Mouse (Mus musculus) heart, adult 8-10 months (tissue): ENCODE results near the gene Tmem231. TPM values are rescaled to one million over a fixed set of nuclear protein-coding genes. Genes with fewer than 3 reads are reported as not detected.

Experiments
- DNase-seq: peaks from one replicate; pipeline ENCODE4 v3.0.0; 2022; ENCODE audit warnings: low spot score
- total RNA-seq, 4 experiments: library from RNA; stranded (reverse); gene quantifications; 2 replicates each; pipeline ENCODE4 v1.2.4; 2022

Gene Tmem231
- total RNA-seq, 4 experiments from 2014 or later: 2.1 to 2.7 (median 2.4) TPM

DNA sequence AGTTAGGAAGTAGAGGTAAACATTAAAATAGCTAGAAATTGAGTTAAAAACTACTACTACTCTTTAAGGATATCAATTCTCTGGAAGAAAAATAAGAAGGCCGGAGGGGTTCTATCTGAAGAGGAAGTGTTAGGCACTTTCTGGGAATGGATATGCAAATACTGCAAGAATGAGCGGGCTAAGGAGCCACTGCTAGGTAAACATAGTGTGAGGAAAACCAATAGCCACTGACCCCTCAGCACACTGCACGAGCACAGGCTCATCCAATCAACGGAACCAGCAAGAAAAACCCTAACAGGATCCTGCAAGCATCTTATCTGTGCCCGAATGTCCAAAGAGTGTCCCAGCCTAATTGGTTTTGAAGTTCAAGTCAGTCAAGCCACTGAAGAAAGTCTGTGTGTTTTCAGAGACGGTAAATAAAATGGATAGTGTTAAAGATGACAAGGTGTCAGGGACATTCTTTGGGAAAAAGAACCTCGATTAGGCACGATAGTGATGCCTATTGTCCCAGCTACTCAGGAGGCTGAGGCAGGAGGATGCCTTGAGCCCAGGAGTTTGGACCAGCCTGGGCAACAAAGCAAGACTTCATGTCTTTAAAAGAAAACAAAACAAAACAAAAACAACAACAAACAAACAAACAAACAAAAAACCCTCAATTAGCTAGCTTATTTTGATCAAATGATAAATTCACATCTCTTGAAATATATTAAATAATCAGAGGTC lies 68.4 kb downstream of the Tmem231 start:
- DNase-seq: no peak

- DNase-seq: no peak
Observed at GRCm38 (mm10) chr8:111864648-111865047, 69.0 kb downstream of the Tmem231 start.

GRCm38 (mm10) chr8:111863280-111863679 lies 70.4 kb downstream of the Tmem231 start:
- no peak for DNase-seq

Other genes with a start within 250 kb of the Tmem231 start
- gene Ctrb1, start 242.9 kb downstream of the Tmem231 start, total RNA-seq: not detected
- gene Bcar1, start 190.1 kb downstream of the Tmem231 start, total RNA-seq: 10 to 100 TPM; 18.5 to 21.8 (median 19.5) TPM
- 10 to 100 TPM; 27.4 to 37.6 (median 32.7) TPM for gene Cfdp1, start 79.6 kb downstream of the Tmem231 start, total RNA-seq
- 1 to 10 TPM; 2.5 to 3.6 (median 2.6) TPM for gene Tmem170, start 57.1 kb downstream of the Tmem231 start, total RNA-seq
- not detected for gene Chst5, start 23.4 kb downstream of the Tmem231 start, total RNA-seq
- 100 to 1,000 TPM; 121 to 131 (median 122) TPM for gene Gabarapl2, start 6.8 kb upstream of the Tmem231 start, total RNA-seq
- gene Adat1, start 58.4 kb upstream of the Tmem231 start, total RNA-seq: 1 to 10 TPM; 1.5 to 2.1 (median 1.8) TPM
- 100 to 1,000 TPM; 106 to 113 (median 110) TPM for gene Kars, start 77.4 kb upstream of the Tmem231 start, total RNA-seq
- gene Terf2ip, start 77.5 kb upstream of the Tmem231 start, total RNA-seq: 10 to 100 TPM; 11.0 to 12.7 (median 11.3) TPM
- gene Gm6793, start 81.2 kb upstream of the Tmem231 start, total RNA-seq: under 1 TPM in 2 of 4 experiments, not detected in 2; 0.22 to 0.57 TPM